Mouse (Mus musculus): ENCODE data around the gene Kcnb1.

The Kcnb1 gene

DNA sequence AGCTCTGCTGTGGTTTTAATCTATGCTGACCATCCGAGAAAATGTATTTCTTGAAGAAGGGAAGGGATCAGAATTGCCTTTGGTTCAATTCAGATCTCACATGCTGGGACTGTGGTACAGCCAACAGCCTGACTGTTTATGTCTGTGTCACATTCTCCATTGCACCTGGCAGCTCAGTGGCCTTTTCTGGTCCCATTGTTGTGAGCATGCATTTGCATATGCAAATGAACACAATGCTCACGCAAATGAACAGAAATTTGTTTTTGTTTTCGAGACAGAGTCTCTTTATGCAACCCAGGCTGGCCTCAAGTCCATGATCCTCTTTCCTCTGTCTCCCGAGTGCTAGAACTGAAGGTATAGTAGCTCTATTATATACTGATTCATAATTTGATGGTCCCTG lies 64.2 kb downstream of the Kcnb1 start:
- no peak for DNase-seq

DNA sequence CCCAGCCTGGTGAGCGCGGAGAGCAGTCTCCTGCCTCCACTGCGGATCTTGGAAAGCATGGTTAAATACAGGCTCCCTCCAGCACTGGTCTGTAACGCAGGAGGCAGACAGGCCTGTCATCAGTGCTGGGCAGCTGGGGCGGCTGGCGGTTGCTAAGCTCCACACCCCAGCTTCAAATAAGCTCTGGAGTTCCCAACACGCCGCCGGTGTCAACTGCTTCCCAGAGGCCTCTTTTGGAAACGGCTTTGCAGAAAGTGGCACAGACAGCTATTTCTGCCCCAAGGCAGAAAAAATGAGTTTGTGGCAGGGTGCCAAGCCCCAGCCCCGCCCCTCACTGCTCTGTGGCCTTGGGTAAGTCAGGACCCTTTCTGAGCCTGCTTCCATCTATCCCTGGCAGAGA lies 66.0 kb downstream of the Kcnb1 start:
- peak; percentile 78 for DNase-seq

DNA sequence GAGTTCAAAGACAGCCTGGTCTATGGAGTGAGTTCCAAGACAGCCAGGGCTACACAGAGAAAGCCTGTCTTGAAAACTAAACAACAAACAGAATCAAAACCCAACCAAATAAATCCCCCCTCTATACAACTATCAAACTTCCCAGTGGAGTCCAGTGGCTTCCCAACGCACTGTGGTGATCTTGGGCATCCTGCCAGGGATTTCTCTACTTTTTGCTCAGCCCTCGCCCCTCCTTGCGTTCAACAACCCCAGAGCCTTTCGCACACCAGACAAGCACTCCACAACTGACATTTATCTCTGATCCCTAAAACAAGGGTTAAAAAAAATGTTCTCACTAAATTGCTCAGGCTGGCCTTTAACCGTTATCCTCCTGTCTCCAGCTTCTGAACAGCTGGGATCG lies 67.2 kb downstream of the Kcnb1 start:
- no peak for DNase-seq

DNA sequence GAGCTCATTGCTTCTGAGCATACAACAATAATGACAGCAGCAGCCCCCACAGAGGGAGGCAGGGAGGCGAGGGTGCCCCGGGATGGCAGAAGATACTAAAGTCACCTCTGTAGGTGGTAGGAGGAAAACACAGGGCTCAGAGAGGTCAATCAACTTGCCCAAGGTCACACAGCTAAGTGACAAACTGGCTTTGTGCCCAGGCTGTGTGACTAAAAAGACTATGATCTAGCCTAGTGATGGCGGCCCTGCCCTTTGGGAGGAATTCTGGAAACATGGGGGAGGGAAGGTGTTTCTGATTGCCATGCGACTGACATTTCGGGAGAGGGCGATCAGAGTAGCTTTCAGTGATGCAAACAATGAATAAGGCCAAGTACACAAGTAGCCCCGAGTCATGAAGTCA lies 68.0 kb downstream of the Kcnb1 start:
- DNase-seq: no peak

DNA sequence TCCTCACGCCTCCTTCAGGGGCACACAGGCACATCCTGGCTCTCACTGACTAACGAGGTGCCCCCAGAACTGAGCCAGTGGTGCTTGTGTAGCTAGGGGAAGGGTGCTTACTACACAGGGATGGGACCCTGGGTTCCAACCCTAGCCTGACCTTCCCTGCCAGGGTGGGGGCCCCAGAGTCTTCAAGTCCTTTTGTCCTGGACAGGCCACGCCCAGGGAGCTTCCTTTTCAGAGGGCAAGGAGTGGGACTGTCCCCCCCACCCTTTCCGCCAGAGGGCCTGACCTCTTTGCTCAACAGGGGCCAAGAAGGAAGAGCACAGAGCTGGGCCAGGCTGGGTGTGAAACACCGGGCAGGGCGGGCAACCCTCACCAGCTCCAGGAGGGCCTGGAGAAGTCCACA lies 68.7 kb downstream of the Kcnb1 start:
- no peak for DNase-seq

DNA sequence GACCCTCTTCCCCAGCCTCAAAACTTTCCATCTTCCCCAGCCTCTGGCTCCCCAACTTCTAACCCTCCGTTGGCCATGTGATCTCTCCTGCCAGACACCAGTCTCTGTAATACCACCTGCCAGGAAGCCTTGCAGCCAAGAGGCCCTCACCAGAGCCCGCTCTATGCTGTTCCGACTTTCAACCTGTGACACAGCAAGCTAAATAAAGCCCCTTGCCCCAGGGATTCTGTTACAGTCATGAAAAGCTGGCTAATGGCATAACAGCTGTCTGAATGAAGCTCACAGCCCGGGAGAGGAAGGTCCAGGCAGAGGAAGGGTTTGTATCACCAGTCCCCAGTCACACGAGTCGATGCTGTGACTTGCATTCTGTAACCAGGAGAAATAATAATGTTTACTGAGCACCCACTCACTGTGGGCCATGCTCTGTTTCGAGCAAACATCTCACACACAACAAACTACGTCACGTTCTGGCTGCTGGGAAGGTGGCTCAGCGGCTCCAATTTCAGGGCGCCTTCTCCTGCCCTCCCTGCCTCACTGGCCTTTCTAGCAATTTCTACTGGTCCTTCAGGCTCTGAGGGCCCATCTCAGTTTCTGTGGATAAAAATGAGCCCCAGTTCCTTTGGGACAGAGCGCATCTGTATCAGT lies 69.6 kb downstream of the Kcnb1 start:
- DNase-seq: no peak

DNA sequence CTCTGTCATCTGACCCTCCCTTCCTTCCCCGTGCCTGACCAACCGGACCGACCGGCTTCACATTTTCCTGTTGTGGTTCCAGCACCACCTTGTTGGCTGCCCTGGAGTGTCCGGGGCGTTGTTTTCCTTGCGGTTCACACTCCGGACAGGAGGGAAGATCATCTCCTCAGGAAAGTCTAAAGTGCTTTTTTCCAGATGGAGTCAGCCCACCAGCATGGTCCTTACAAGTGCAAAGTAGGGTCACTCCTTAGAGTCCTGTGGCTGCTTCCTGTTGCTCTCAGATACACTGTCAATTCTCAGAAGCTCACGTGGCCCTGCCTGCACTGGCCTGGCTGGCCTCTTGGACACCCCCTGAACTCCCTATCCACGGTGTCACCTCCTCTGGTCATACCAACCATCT lies 71.9 kb downstream of the Kcnb1 start:
- DNase-seq: no peak

DNA sequence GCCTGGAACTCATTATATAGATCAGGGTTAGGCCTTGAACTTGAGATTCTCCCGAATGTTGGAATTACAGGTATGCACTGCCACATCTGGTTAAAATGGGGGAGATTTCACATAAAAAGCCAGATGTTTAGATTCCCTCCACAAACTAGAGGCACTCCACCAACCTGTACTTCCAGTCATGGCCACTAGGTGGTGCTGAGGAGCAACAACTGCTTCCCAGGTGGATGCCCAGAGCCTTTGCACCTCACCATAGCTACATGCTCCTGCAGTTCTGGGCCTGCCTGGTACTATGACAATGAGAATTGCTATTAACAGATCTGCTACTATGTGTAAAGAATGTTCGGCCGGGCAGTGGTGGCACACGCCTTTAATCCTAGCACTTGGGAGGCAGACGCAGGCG lies 77.2 kb downstream of the Kcnb1 start:
- DNase-seq: peak; percentile 80

DNA sequence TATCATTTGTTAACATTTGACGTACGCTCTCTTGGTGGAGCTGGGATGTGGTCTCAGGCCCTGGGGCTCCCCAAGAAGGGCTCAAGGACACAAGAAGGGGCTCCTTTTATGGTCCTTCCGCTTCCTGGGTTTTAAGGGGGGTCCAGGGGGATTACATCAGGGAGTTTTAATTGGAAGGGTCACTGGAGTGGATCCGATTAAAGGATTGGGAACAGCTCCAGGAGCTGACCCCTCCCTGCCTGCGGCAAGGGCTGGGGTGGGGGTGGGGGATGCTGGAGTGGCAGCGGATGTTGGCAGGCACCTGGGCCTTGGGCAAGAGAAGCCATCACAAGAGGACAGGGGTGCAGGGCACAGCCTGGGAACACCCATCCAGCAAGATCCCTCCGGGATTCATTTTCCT lies 77.7 kb downstream of the Kcnb1 start:
- peak; percentile 93 for DNase-seq

DNA sequence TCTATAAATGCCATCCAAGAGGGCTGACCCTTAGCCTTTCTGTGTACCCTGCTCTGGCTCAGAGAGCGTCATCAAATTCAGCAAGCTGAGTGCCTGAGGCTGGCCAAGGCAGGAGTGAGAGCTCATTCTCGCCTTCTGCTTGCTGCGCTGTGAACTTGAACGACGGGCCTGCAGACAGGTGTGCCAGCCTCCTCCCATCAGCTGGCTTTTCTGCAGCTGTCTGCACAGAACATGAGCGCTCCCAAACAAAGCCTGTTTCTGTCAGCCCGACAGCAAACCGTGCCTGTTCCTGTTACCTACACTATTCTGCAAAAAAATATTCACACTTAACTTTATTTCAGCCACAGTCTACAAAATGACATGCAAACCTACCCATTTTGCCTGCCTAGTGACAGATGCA lies 80.4 kb downstream of the Kcnb1 start:
- no peak for DNase-seq

DNA sequence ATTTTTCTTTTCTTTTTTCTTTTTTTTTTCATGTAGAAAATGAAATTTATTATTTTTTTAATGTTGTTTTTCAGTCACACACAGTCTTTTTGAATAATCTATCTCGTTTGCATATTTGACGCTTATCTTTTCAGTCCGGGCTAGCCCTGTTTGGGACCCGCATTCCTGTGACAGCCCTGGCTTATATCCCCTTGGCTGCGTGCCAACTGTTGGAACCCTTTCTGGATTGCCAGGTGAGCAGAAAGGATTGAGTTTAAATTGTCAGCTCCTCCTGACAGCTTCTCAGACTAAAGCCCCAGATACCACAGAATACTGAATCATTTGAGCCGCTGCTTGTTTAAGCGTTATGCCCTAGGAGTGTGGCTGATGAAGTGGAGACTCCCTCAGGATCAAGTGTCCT lies 86.4 kb downstream of the Kcnb1 start:
- DNase-seq: no peak

DNA sequence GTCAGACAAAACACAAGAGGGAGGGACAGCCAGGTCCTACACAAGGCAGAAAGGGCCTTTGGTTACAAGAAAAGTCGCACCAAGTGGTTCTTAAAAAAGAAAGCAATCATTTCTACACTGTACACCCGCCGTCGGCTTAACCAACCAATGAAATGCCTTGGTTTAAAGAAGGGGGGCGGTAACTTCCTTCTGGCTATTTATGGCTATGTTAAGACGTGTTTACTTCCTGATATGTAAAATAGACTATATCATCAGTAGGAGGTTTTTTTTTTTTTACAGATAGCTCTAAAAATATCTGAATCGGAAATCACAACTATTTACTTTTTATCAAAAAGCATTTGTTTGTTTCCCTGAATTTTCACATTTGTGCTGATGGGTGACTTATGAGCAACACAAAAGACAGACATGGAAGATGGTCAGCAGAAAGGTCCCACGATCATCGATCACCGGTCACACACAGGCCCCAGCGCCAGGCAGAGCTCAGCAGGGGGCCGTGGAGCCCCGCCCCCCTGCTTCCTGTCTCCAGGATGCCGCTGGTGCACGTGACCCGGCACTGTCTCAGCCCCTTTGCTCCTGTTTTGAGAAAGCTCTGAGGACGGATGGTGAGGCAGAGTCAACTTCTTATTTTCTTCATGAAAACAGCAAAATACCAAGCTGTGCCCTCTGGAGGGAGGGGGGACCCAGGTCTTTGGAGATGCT lies 88.1 kb downstream of the Kcnb1 start:
- no peak for DNase-seq

DNA sequence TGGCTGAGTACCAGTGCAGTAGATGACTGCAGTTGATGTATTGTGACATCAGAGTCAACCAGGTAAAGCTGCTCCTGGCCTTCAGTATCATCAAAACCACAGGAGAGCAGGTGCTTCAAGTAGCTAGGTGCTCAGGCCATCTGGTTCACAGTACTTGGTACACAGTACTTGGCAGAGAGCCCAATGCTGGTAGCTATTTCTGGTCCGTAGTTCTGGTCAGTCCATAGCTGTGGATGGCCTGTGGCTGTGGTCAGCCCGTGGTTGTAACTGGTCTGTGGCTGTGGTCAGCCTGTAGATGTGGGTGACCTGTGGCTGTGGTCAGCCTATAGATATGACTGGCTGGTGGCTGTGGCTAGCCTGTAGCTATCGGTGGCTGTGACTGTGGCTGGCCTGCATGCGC lies 95.3 kb downstream of the Kcnb1 start:
- DNase-seq: no peak

DNA sequence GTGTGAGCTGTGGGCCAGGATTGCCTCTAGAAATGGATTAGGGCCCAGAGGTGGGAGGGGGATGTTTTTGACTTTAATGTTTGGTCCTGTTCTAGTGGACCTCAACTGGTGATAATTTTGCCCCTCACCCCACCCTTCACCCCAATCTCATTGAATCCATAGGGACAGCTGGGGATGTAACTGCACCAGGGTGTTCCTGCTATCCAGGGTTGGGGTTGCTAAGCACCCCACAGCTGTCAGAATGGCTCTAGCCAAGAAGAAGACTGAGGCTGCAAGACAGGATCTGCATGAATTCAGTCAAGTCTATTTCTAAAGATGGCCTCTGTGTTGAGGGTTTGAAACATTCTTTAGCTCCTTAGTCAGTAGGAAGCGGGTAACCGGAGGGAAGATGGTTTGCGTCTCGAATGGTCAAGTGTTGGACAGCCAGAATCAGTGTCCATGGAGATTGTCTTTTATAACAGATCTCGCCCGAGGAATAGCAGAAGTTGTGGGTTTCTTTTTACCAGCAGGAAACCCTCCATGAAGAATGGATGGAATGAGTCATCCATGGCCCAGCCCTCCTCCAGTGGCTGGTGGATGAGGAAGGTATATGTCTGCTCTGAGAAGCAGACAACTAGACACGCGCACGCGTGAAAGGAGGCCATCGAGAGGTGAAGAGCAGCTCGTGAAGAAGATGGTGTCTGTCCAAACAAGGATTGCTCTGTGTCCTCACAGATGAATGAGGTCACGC lies 96.6 kb downstream of the Kcnb1 start:
- no peak for DNase-seq

DNA sequence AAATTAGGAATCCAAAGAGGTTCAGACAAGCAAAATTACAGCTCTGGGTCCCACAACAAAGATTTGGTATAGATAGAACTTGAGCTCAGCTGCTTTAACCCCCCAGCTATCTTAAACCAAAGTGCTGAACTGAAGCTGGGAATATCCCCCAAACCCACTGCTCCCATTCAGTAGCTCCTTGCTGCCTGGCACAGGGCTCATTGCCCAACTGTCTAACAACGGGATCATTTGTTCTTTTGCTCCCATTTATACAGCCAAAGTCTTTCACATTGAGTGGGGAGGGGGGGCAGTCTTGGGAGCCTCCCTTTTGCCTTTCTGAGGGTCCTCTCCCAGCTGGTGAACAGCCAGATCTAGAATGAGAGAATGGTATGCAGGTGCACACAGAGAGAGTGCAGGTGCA lies 99.7 kb downstream of the Kcnb1 start:
- DNase-seq: no peak

DNA sequence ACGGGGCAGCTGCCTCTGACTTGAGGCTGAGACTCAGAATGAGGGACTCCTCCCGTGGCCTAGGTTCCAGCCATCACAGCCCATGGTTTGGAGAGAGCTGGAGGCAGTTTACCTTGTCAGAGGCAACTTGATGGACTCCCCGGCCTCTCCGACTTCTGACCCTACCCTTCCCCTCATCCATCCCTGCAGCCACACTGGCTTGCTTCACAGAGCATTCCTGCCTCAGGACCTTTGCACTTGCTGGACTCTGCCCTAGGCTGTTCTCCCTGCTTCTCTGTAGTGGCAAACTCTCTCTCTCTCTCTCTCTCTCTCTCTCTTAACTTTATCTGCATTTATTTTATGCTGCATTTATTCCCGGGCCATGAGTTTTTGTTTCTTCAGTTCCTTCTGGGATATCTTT lies 103.1 kb downstream of the Kcnb1 start:
- DNase-seq: no peak

DNA sequence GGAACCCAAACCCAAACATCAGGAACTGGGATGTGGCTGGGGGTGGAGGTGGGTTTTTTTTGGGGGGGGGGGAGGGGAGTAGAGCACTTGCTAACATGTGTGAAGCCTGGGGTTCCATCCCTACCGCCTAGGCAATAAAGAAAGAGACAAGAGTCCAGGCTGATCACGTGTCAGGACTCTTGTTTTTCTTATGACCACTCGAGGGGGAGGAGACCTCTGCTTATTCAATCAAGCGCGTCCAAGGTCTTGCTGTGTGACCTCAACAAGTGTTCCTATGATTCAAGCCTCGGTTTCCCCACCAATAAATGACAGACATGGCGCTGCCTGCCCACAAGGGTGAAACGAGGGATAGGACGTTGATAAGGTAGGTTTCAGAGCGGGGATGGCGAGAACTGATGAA lies 103.9 kb downstream of the Kcnb1 start:
- no peak for DNase-seq

DNA sequence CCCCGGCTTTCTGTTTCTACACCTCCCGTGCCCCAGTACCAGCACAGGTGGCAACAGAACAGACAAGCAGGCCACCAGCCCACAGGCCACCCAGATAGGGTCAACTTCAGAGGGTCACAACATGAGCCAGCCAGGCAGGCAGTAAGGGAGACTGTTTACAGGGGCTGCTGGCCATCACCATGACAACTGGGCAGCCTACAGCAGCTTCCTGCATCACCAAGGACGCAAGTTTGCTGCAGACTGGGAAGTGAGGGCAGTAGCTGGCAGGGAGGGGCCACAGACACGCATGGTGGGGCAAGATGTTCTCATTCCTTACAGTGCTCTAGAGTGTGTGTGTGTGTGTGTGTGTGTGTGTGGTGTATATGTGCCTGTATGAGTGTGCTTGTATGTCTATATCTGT lies 108.3 kb downstream of the Kcnb1 start:
- DNase-seq: peak; percentile 75

DNA sequence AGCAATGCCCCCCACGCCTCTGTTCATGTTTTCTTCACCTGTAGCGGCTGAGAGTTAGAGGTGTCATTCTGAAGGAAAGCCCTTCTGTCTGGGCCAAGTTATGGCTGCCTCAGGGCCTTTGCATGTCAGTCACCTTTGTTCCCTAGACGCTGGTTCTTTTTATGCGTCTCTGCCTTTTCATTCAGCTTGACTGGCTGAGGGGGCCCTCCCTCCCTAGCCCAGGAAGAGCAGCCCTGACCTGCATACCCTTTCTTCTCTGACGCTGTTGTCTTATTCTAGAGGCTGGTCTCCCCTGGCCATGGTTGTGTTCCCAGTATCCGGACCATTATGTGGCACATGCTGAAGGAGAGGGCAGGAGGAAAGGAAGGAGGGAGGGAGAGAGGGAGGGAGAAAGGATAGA lies 108.8 kb downstream of the Kcnb1 start:
- DNase-seq: no peak

DNA sequence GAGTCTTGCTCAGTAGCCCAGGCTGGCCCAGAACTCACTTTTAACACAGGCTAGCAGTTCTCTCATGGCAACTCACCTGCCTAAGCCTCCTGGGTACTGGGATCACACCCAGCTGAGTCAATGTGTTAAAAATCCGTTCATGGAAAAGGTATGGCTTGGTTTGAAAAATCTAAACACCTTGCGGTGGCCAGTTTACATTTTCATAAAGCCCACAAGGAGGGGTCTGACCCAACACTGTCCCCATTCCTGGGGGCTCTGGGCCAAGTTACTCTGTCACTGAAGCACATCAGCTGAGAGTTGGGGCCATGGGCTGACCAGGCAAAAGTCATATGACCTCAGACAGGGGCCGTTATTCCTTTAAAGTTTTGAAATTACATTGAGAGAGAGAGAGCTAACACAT lies 109.6 kb downstream of the Kcnb1 start:
- DNase-seq: no peak

DNA sequence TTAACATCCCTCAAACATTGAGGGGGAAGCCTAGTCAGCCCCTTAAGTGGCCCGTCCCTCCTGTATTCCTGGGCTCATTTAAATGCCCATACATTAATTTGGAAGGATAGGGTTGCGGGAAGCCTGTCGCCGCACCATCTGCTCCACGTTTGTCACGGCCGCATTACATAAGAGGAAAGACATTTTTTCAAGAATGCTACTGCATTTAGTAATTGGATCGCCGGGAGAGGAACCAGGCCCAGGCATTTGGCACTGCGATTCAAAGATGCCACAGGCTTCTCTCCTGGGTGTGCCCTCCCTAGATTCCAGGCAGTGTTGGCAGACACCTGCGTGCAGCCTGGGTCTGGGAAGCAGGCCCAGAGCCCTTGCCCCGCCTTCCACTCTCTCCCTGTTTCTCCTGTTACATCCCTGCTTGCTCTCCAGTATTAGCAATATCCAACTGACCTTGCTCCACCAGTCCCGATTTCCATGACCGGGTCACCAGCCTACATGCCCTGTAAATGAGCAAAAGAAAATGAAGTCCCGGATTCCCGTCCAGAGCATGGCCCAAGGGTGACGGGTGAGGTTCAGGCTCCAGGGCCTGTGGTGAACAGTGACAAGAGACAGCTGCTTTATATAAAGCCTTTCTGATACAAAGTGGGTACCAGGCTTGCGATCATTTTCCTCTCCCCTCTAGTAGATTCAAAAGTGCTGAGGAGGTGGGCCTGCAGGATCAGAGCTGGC lies 110.3 kb downstream of the Kcnb1 start:
- DNase-seq: no peak

DNA sequence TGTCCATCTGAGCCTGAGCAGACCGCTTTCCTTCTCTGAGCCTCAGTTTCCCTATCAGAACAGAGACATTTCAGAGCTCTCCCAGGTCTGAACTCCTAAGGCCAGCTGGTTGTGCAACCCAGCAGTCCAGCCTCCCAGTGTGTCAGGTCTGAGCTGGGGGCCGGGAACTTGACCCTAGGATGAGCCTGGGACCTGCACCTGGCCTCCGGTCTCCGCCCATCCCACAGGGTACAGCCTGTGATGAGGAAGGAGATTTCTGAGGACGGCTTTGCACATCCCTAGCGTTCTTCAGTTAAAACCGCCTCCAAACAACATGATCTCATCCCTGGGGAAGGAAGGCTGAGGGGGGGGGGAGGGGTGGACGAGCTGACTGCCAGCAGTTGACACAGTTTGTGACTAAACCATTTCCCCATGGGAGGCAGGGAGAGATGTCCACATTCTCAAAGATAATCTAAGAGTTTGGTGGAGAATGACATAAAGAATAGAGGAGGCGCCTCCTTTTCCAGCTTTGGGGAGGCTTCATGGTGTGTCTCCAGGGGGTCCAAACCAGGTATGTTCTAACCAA lies 110.9 kb downstream of the Kcnb1 start:
- no peak for DNase-seq

DNA sequence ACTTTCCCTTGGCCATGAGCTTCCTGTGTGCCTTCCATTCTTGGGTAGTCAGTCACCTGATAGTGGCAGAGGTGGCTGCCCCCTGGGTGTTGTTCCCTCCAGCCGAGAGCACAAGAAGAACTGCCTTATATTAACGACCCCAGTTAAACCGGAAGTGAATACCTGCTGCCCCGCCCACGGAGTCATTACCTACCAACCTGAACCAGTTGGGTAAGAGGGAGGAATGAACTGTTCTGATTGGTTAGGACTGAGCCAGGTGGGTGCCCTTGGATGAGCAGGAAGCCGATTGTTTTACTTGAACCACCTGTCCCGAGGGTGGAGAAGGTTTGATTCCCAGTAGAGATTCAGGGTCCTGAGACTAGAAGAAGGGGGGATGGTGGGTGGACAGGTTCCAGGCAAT lies 111.5 kb downstream of the Kcnb1 start:
- DNase-seq: no peak
